Mouse (Mus musculus) embryonic facial prominence, embryonic 15.5 days (tissue): Measurements from ENCODE around the gene Fcgr1. TPM values are rescaled to one million over a fixed set of nuclear protein-coding genes. Genes with fewer than 3 reads are reported as not detected.
"Not testable (repeated sequence)": the region's sequence is repeated elsewhere in the genome, so short reads cannot be mapped to it uniquely, and the experiment has no call there.

Experiments used
- ATAC-seq: fragments of 200-750 bp; cut with Nextera tagmentation; 2 replicates; pipeline ENCODE4 v1.8.0; 2017; ENCODE audit warnings: low read depth, moderate TSS enrichment; ENCODE audit not compliant: insufficient number of reproducible peaks, low FRiP score, low TSS enrichment
- H3K27ac ChIP-seq: fragments of 300-500 bp; sonication (generic); replicated peaks from 2 replicates; pipeline ENCODE4 v1.5.1; 2015; ENCODE audit warnings: mild to moderate bottlenecking, inconsistent platforms
- H3K27me3 ChIP-seq: fragments of 300-500 bp; sonication (generic); 2 replicates; pipeline ENCODE4 v1.6.1; 2015; ENCODE audit warnings: inconsistent platforms
- H3K36me3 ChIP-seq: fragments of 300-500 bp; sonication (generic); 2 replicates; pipeline ENCODE4 v1.6.1; 2015; ENCODE audit warnings: mild to moderate bottlenecking, inconsistent platforms
- H3K4me1 ChIP-seq: fragments of 300-500 bp; sonication (generic); 2 replicates; pipeline ENCODE4 v1.6.1; 2015; ENCODE audit warnings: inconsistent platforms
- H3K4me2 ChIP-seq: fragments of 300-500 bp; sonication (generic); replicated peaks from 2 replicates; pipeline ENCODE4 v1.6.1; 2015; ENCODE audit warnings: mild to moderate bottlenecking, inconsistent platforms
- H3K4me3 ChIP-seq: fragments of 300-500 bp; sonication (generic); replicated peaks from 2 replicates; pipeline ENCODE4 v1.5.1; 2015; ENCODE audit warnings: mild to moderate bottlenecking, inconsistent platforms
- H3K9ac ChIP-seq: fragments of 300-500 bp; sonication (generic); 2 replicates; pipeline ENCODE4 v1.6.1; 2015; ENCODE audit warnings: inconsistent platforms
- H3K9me3 ChIP-seq: fragments of 300-500 bp; sonication (generic); replicated peaks from 2 replicates; pipeline ENCODE4 v1.6.1; 2016; ENCODE audit warnings: inconsistent platforms
- WGBS: fragments of 180-500 bp; shearing (Covaris S2); methylation state at CpG from one replicate; pipeline ENCODE4 v1.1.7; 2015; 5-methylcytosine and 5-hydroxymethylcytosine counted together
- polyA plus RNA-seq: library from polyadenylated mRNA; unstranded; fragments of >200 nt; fragmentation: Nextera tagmentation; extraction: Ambion mirVana; gene quantifications from 2 replicates; pipeline ENCODE4 v1.2.1, GENCODE M21; 2015

The Fcgr1 gene
- polyA plus RNA-seq, 1 experiment from 2014 or later, result 2.2 TPM

GRCm38 (mm10) chr3:96333396-96334174, 39.8 kb upstream of the Fcgr1 start:
- 2% methylated on average over 25 of the region's 25 CpGs for WGBS
- Histone ChIP-seq H3K4me1 (no peaks in the 10 kb centered on the region), H3K9ac (no peak overlapping the region), H3K4me3 (peak overlapping the region; percentile 12; the same call in 1 of the 2 replicates), H3K27me3 (peaks cover 89% of the 10 kb centered on the region), H3K27ac (no peak overlapping the region), H3K9me3 (no peaks in the 10 kb centered on the region), H3K36me3 (no peaks in the 10 kb centered on the region), H3K4me2 (peak overlapping the region; percentile 29)
- ATAC-seq, result no peak

DNA sequence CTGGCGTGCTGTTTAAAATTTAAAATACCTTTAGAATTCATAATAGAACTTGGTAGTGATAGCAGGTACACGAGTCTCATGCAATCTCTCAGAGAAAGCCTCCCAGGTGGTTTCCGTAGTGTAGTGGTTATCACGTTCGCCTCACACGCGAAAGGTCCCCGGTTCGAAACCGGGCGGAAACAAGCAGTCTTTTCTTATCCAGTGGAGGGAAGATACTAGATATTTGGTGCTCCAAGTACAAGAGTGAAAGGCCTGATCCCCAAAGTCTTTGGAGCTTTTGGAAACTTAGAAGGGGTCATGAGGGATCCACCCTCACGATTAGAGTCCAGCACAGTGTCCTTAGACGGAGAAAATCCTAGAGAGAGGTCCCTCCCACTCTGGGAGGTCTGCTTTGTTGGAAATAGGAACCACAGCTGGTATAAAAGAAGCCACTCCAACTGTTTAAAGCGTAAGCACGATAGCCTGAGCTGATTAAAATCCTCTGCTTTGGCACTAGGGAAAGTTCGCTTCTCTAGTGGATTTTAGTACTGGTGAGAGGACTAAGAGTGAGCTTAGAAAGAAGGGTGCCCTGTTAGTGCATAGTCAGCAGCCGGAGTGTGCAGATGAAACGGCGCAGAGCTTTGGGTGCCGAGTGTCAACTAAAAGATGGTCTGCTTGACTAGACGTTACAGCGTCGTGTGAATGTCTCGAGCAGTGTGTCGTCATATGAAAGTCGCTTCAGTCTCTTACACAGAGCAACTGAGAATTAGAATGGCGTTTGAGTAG, 39.0 kb upstream of the Fcgr1 start:
- ATAC-seq, result no peak
- Histone ChIP-seq H3K4me2 (no peak overlapping the region), H3K4me1 (no peaks in the 10 kb centered on the region), H3K9me3 (no peaks in the 10 kb centered on the region), H3K27me3 (peaks cover 83% of the 10 kb centered on the region), H3K4me3 (no peak overlapping the region), H3K27ac (no peak overlapping the region), H3K9ac (no peak overlapping the region), H3K36me3 (no peaks in the 10 kb centered on the region)
- WGBS, result 4% methylated on average over 27 of the region's 27 CpGs

DNA sequence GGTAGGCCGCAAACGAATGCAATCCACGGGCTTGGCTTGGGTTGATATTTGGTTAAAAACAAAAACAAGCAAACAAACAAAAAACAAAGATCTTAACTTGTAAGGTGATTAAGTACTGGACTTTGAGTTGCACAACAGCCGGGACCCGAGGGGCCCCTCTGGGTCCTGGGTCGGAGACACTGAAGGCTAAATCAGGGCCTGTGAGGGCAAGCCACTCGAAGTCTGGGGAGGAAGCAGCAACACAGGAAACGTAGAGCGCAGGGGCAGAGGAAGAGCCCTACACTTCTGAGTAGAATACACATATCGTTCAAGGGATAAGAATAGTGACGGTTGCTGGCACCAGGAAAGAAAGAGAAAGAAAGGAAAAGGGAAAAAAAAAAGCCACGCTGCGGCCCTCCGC, 38.2 kb upstream of the Fcgr1 start:
- H3K36me3 ChIP-seq, result no peaks in the 10 kb centered on the region
- no peak overlapping the region for H3K4me3 ChIP-seq
- ATAC-seq, result no peak
- no peak overlapping the region for H3K4me2 ChIP-seq
- no peak overlapping the region for H3K9ac ChIP-seq
- no peak overlapping the region for H3K27ac ChIP-seq
- no peaks in the 10 kb centered on the region for H3K9me3 ChIP-seq
- peaks cover 82% of the 10 kb centered on the region for H3K27me3 ChIP-seq
- WGBS, result 22% methylated on average over 14 of the region's 14 CpGs
- H3K4me1 ChIP-seq, result 0 out of 2 replicates have a peak, but pooled peaks cover 2% of the 10 kb centered on the region

DNA sequence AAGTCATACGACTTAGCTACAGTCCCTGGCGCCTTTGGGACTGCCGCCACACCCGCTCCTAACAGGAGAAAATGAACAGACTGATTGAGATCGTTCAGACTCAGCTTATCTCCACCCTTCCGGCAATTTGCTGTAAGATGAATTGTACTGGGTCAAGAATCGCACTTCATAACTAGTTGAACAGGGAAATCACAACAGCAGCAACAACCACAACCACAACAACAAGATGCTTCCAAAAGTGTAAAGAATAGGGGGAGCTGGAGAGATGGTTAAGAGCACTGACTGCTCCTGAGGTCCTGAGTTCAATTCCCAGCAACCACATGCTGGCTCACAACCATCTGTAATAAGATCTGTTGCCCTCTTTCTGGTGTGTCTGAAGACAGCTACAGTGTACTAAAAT, 37.7 kb upstream of the Fcgr1 start:
- H3K9me3 ChIP-seq, result no peaks in the 10 kb centered on the region
- WGBS, result 54% methylated on average over 7 of the region's 7 CpGs
- H3K4me3 ChIP-seq, result no peak overlapping the region
- H3K4me2 ChIP-seq, result no peak overlapping the region
- H3K36me3 ChIP-seq, result no peaks in the 10 kb centered on the region
- H3K27ac ChIP-seq, result no peak overlapping the region
- H3K27me3 ChIP-seq, result peaks cover 80% of the 10 kb centered on the region
- no peak for ATAC-seq
- H3K9ac ChIP-seq, result no peak overlapping the region
- H3K4me1 ChIP-seq, result 0 out of 2 replicates have a peak, but pooled peaks cover 2% of the 10 kb centered on the region

GRCm38 (mm10) chr3:96330603-96331002, 36.8 kb upstream of the Fcgr1 start:
- no peaks in the 10 kb centered on the region for H3K9me3 ChIP-seq
- H3K9ac ChIP-seq, result no peak overlapping the region
- peaks cover 80% of the 10 kb centered on the region for H3K27me3 ChIP-seq
- ATAC-seq, result no peak
- no peaks in the 10 kb centered on the region for H3K36me3 ChIP-seq
- no peak overlapping the region for H3K4me3 ChIP-seq
- H3K4me1 ChIP-seq, result 0 out of 2 replicates have a peak, but pooled peaks cover 2% of the 10 kb centered on the region
- H3K27ac ChIP-seq, result no peak overlapping the region
- 57% methylated on average over 7 of the region's 7 CpGs for WGBS
- H3K4me2 ChIP-seq, result no peak overlapping the region

DNA sequence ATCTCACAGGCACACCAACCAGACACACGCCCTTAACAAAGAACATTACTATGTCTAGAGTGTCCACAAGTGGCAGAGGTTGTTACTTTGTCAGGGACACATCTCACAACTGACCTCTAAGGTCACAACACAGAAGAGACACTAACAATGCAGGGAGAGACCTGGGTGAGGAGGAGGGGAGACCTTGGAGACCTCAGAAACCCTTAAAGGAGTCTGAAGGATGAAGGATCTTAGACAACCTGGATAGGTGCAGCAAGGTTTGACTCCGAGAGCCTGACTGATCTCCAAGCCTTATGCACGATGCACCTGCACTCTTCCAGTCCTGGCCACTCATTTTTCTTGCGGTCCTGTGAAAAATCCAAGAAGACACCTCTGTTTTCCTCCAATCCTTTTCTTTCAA, 36.4 kb upstream of the Fcgr1 start:
- no peak overlapping the region for H3K4me2 ChIP-seq
- H3K4me1 ChIP-seq, result 0 out of 2 replicates have a peak, but pooled peaks cover 2% of the 10 kb centered on the region
- no peak for ATAC-seq
- no peak overlapping the region for H3K4me3 ChIP-seq
- no peak overlapping the region for H3K9ac ChIP-seq
- WGBS, result 81% methylated on average over 4 of the region's 4 CpGs
- H3K27ac ChIP-seq, result no peak overlapping the region
- peaks cover 82% of the 10 kb centered on the region for H3K27me3 ChIP-seq
- no peaks in the 10 kb centered on the region for H3K9me3 ChIP-seq
- no peaks in the 10 kb centered on the region for H3K36me3 ChIP-seq

- H3K27me3 ChIP-seq, result peaks cover 83% of the 10 kb centered on the region
- no peak overlapping the region for H3K27ac ChIP-seq
- 12% methylated on average over 15 of the region's 15 CpGs for WGBS
- no peaks in the 10 kb centered on the region for H3K9me3 ChIP-seq
- 0 out of 2 replicates have a peak, but pooled peaks cover 2% of the 10 kb centered on the region for H3K4me1 ChIP-seq
- peak overlapping the region; percentile 60; the same call in 1 of the 2 replicates for H3K4me2 ChIP-seq
- no peak overlapping the region for H3K9ac ChIP-seq
- no peak for ATAC-seq
- no peaks in the 10 kb centered on the region for H3K36me3 ChIP-seq
- peak overlapping the region; percentile 41; the same call in 1 of the 2 replicates for H3K4me3 ChIP-seq
Measured at GRCm38 (mm10) chr3:96328730-96329387, 35.1 kb upstream of the Fcgr1 start.

DNA sequence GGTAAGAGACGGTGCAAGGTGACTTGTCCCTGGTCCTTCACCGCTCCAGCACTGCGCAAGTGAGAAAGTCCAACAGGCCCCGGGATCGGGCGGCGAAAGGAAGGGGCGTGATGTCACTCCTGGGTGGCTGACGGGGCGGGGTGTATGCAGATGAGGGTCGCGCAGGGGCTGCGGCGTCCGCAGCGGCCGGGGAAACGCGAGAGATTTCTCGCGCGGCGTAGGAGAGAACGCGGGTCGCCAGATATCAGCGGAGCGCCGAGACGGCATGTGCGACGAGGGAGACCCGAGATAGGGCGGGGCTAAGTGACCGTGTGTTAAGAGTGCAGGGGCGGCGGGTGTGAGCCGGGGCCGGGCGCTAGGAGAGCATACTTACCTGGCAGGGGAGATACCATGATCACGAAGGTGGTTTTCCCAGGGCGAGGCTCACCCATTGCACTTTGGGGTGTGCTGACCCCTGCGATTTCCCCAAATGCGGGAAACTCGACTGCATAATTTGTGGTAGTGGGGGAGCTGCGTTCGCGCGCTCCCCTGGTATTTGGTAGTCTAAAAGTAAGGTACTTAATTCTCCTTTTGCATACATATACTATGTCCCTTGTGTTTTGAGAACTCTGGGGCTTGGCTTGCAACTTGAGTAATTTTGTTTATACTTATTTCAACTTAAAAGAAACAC, 34.4 kb upstream of the Fcgr1 start:
- not testable (repeated sequence) for H3K4me1 ChIP-seq, H3K27ac ChIP-seq, H3K36me3 ChIP-seq, H3K9ac ChIP-seq, H3K9me3 ChIP-seq
- peak; percentile 80 for ATAC-seq
- Histone ChIP-seq H3K4me2 (peak overlapping the region; percentile 60), H3K4me3 (peak overlapping the region; percentile 41), H3K27me3 (peaks cover 81% of the 10 kb centered on the region)
- under 1% methylated on average over 49 of the region's 49 CpGs for WGBS

- 0 out of 2 replicates have a peak, but pooled peaks cover 2% of the 10 kb centered on the region for H3K4me1 ChIP-seq
- no peaks in the 10 kb centered on the region for H3K9me3 ChIP-seq
- H3K4me2 ChIP-seq, result peak overlapping the region; percentile 60
- no peaks in the 10 kb centered on the region for H3K36me3 ChIP-seq
- ATAC-seq, result no peak
- H3K27ac ChIP-seq, result no peak overlapping the region
- H3K9ac ChIP-seq, result no peak overlapping the region
- peaks cover 77% of the 10 kb centered on the region for H3K27me3 ChIP-seq
- H3K4me3 ChIP-seq, result peak overlapping the region; percentile 41
- WGBS, result under 1% methylated on average over 16 of the region's 18 CpGs
Measured at GRCm38 (mm10) chr3:96327647-96328046, 33.9 kb upstream of the Fcgr1 start.

DNA sequence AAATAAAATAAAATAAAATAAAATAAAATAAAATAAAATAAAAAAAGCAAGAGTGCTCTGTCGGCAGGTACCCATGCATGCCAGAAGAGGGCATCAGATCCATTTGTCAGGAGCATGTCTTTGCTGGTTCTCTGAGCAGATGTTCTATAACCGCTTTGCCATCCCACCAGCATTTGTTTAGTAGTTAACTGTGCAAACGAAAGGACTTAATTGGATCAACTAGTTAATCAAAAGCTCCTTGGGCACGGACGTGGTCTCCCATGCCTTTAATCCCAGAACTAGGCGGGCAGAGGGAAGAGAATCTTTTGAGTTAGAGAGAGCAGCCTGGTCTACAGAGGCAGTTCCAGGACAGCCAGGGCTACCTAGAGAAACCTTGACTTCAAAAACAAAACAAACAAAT, 33.4 kb upstream of the Fcgr1 start:
- no peak overlapping the region for H3K4me3 ChIP-seq
- ATAC-seq, result no peak
- H3K4me1 ChIP-seq, result 0 out of 2 replicates have a peak, but pooled peaks cover 2% of the 10 kb centered on the region
- H3K27me3 ChIP-seq, result peaks cover 77% of the 10 kb centered on the region
- H3K9me3 ChIP-seq, result no peaks in the 10 kb centered on the region
- 1% methylated on average over 6 of the region's 6 CpGs for WGBS
- no peak overlapping the region for H3K27ac ChIP-seq
- 0 out of 2 replicates have a peak overlapping the region, but pooled peaks have one; percentile 60 for H3K4me2 ChIP-seq
- H3K36me3 ChIP-seq, result no peaks in the 10 kb centered on the region
- no peak overlapping the region for H3K9ac ChIP-seq
